23 mouse cellular contexts compared by ENCODE assay signal in genomic region chr10:19945651-19946050, GRCm38 (mm10).
"Had no signal": no experiment of that assay in that cellular context is flagged by ENCODE, and none has a peak within 500 bp of the region (broad histone marks: within the 10 kb centered on the region; RNA-seq: fewer than 3 reads in every experiment).

No protein-coding gene starts in this region.

- ATAC-seq: liver, postnatal 0 days; midbrain, embryonic 15.5 days had no signal

- H3K4me1 ChIP-seq: midbrain, embryonic 12.5 days; midbrain, embryonic 15.5 days; neural tube, embryonic 13.5 days; stomach, embryonic 15.5 days had no signal

- H3K9me3 ChIP-seq: limb, embryonic 10.5 days; limb, embryonic 13.5 days; midbrain, embryonic 12.5 days; midbrain, embryonic 15.5 days; neural tube, embryonic 13.5 days; stomach, embryonic 15.5 days had no signal

- H3K4me3 ChIP-seq: layer of hippocampus, adult 2 months; limb, embryonic 10.5 days; limb, embryonic 13.5 days; midbrain, embryonic 12.5 days; midbrain, embryonic 15.5 days; myocyte; neural tube, embryonic 13.5 days; stomach, embryonic 15.5 days had no signal

- H3K27me3 ChIP-seq: limb, embryonic 13.5 days; midbrain, embryonic 12.5 days; midbrain, embryonic 15.5 days; neural tube, embryonic 13.5 days; stomach, embryonic 15.5 days had no signal

- DNase-seq: kidney, adult 11 months; kidney, adult 9 months; kidney, postnatal 25 days; layer of hippocampus, adult 9-11 months; liver, postnatal 0 days; lung, embryonic 14.5 days; lung, postnatal 10 days; lung, postnatal 4 days; retina, postnatal 1 day; right cerebral cortex, postnatal 25 days; spleen, adult 18-20 months; thymus, adult 2 months; thymus, postnatal 25 days had no signal

- H3K4me2 ChIP-seq: limb, embryonic 13.5 days; liver, embryonic 11.5 days; lung, embryonic 14.5 days; midbrain, embryonic 12.5 days; midbrain, embryonic 15.5 days; neural tube, embryonic 13.5 days; stomach, embryonic 15.5 days had no signal

- H3K27ac ChIP-seq: layer of hippocampus, adult 2 months; limb, embryonic 10.5 days; limb, embryonic 13.5 days; liver, embryonic 14.5 days; midbrain, embryonic 12.5 days; midbrain, embryonic 15.5 days; neural tube, embryonic 13.5 days; stomach, embryonic 15.5 days had no signal

- H3K9ac ChIP-seq: limb, embryonic 13.5 days; liver, embryonic 14.5 days; liver, postnatal 0 days; lung, embryonic 14.5 days; midbrain, embryonic 12.5 days; midbrain, embryonic 15.5 days; neural tube, embryonic 13.5 days; stomach, embryonic 15.5 days had no signal

- H3K36me3 ChIP-seq: limb, embryonic 10.5 days; limb, embryonic 13.5 days; midbrain, embryonic 12.5 days; midbrain, embryonic 15.5 days; neural tube, embryonic 13.5 days; stomach, embryonic 15.5 days had no signal
